Mouse (Mus musculus) liver, adult (tissue): Measurements from ENCODE around the gene Selenow.

Experiments
- GATA4 ChIP-seq: IDR thresholded peaks from 2 replicates; pipeline ENCODE4 v1.6.1; 2014; ENCODE audit warnings: mild to moderate bottlenecking, low read length; ENCODE audit not compliant: insufficient replicate concordance

Gene Selenow

GRCm38 (mm10) chr7:15929910-15930309 lies 7.7 kb upstream of the Selenow start:
- peak; percentile 27; the same call in 1 of the 2 replicates for TF ChIP-seq GATA4

DNA sequence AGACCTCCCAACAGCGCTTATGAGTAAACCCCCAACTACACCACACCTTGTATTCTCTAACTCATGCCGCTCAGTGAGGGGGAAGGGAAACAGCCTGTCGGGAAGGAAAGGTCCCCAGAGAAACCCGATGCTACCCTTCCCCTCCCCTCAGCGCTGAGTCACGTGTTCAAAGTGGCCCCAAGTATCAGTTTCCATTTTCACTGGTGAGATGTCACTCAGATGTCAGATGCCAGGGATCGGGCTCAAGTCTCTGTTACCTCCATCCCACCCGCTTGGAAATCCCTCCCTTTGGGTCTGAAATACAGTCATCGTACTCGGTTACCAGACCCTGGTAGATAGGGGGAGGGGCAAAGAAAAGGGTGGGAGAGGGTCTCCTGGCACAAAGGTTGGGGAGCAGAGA lies 406 bp downstream of the Selenow start:
- no peak; the same call in 1 of the 2 replicates for TF ChIP-seq GATA4

- TF ChIP-seq GATA4: no peak
Observed at GRCm38 (mm10) chr7:15920645-15921190, 1.5 kb downstream of the Selenow start.

GRCm38 (mm10) chr7:15919947-15920346 lies 2.3 kb downstream of the Selenow start:
- no peak for TF ChIP-seq GATA4

- TF ChIP-seq GATA4: no peak
Observed at GRCm38 (mm10) chr7:15918371-15918770, 3.8 kb downstream of the Selenow start.

DNA sequence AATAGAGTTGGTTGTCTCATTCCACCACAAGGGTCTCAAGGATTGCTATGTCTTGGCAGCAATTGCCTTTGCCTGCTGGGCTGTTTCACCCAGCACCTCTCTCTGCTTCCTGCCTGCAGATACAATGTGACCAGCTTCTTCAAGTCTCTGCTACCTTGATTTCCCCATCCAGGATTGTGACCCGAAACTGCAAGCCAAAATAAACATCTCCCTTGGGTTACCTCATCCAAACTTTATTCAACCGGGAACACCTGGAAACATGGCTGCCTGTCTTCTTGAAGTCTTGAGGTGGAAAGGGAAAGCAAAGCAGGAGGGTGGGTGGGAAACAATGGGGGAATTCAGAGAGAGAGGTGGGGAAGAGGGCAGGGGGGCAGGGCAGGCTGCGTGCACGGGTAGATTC lies 5.2 kb downstream of the Selenow start:
- no peak for TF ChIP-seq GATA4

DNA sequence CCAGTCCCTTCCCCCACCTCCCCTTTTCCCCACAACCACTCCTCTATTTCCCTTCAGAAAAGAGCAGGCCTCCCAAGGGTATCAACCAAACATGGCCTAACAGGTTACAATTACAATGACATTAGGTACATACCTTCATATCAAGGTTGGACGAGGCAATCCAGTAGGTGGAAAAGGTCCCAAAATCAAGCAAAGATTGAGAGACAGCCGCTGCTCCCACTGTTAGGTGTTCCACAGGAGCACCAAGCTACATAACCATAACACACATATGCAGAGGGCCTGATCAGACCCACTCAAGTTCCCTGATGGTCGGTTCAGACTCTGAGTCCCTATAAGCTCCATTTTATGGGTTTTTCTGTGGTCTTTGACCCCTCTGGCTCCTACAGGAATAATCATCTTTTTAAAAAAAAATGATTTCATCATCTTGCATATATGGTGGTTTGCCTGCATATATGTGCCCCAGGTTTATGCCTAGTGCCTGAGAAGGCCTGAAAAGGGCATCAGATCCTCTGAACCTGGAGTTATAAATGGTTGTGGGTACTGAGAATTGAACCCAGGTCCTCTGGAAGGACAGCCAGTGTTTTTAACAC lies 6.0 kb downstream of the Selenow start:
- TF ChIP-seq GATA4: no peak

- TF ChIP-seq GATA4: no peak
Observed at GRCm38 (mm10) chr7:15914751-15915150, 7.5 kb downstream of the Selenow start.

- no peak for TF ChIP-seq GATA4
Observed at GRCm38 (mm10) chr7:15914252-15914651, 8.0 kb downstream of the Selenow start.

DNA sequence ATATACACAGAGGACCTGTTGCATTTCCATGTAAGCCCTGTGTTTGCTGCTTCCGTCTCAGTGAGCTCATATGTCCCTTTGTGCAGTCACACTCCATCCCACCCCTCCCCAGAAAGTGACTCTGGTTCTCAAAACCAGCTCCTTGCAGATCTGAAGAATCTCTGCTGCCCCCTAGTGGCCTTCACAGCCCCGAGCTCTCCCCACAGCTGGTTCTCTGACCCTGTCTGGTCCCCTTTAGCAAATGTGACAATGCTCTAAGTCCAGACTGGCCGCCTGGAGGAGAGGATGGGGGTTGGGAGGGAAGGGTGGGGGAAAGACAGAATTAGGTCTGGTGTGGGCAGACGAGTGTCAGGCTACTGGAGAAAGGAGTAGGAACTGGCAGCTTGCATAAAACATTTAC lies 10.0 kb downstream of the Selenow start:
- no peak for TF ChIP-seq GATA4

DNA sequence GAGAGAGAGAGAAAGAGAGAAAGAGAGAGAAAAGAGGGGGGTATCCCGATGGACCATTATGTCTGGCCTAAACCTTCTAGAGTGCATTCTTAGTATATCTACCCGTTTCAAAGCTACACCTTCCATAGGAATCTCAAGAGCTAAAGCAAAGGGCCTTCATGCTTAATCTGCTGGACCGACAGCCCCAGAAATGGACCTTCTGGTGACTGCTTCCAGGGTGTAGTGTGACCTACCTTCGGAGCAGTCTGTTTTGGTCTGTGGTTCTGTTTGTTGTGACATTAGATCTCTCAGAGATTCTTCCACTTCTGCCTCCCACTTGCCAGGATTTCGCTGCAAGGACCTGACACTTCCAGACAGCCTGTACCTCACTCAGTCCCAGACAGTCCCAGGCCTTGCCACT lies 11.7 kb downstream of the Selenow start:
- TF ChIP-seq GATA4: no peak

- TF ChIP-seq GATA4: no peak
Observed at GRCm38 (mm10) chr7:15907971-15908590, 14.1 kb downstream of the Selenow start.

DNA sequence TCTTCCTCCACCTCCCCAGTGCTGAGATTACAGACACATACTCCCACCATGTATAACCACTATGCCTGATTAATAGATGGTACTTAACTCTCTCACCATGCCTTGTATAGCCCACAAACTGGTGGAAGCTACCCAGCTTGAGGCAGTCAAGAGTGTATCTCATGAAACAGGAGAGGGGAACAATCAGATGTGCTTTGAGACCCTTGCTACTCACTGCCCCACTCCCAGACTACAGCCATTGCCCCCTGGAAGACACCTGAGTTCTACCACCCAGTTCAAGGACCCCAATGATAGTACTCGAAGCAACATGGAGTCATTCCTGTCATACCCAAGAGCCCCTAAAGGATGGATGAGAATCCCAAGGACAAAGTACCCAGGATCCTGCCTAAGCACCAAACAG lies 15.6 kb downstream of the Selenow start:
- TF ChIP-seq GATA4: no peak

GRCm38 (mm10) chr7:15905861-15906260 lies 16.3 kb downstream of the Selenow start:
- TF ChIP-seq GATA4: no peak

GRCm38 (mm10) chr7:15901366-15902048 lies 20.7 kb downstream of the Selenow start:
- no peak for TF ChIP-seq GATA4

- TF ChIP-seq GATA4: no peak
Observed at GRCm38 (mm10) chr7:15894251-15894650, 28.0 kb downstream of the Selenow start.
